Mouse (Mus musculus) urinary bladder, postnatal 4 days (tissue): Measurements from ENCODE around the gene Rnf138rt1.

Experiments
- DNase-seq, 2 experiments: peaks; one replicate each; pipeline ENCODE4 v3.0.0; 2021 to 2022; ENCODE audit warnings: low spot score in 2 of 2

Rnf138rt1 gene

GRCm38 (mm10) chrX:163760617-163761434, at the start of gene Rnf138rt1:
Gene Rnf138rt1, minus strand, starts transcription at chrX:163761329.
- DNase-seq, result no peak

- DNase-seq, result no peak
Observed at GRCm38 (mm10) chrX:163807270-163807669, 46.1 kb upstream of the Rnf138rt1 start.

GRCm38 (mm10) chrX:163766290-163766689, 5.2 kb upstream of the Rnf138rt1 start:
- DNase-seq, result no peak

GRCm38 (mm10) chrX:163761435-163761828, 303 bp upstream of the Rnf138rt1 start:
- no peak for DNase-seq

- DNase-seq, result no peak
Observed at GRCm38 (mm10) chrX:163745996-163746395, 15.1 kb downstream of the Rnf138rt1 start.

GRCm38 (mm10) chrX:163743896-163744295, 17.2 kb downstream of the Rnf138rt1 start:
- DNase-seq, result no peak

- DNase-seq, result no peak
Observed at GRCm38 (mm10) chrX:163738904-163739303, 22.2 kb downstream of the Rnf138rt1 start.

- no peak for DNase-seq
Observed at GRCm38 (mm10) chrX:163734145-163734544, 27.0 kb downstream of the Rnf138rt1 start.

- DNase-seq, result no peak
Observed at GRCm38 (mm10) chrX:163723630-163724029, 37.5 kb downstream of the Rnf138rt1 start.

GRCm38 (mm10) chrX:163722785-163723577, 38.1 kb downstream of the Rnf138rt1 start:
- no peak for DNase-seq

- DNase-seq, result no peak
Observed at GRCm38 (mm10) chrX:163720597-163720996, 40.5 kb downstream of the Rnf138rt1 start.
